Mouse (Mus musculus) thymus, adult 2 months (tissue): ENCODE data around the gene Zfp428. TPM values are rescaled to one million over a fixed set of nuclear protein-coding genes. Genes with fewer than 3 reads are reported as not detected.

Source experiments
- DNase-seq: peaks from one replicate; pipeline ENCODE4 v3.0.0; 2021
- H3K27ac ChIP-seq: fragments of 200-500 bp; 2 replicates; pipeline ENCODE4 v1.5.1; 2012; ENCODE audit warnings: low read length, control low read depth; ENCODE audit not compliant: control insufficient read depth, insufficient read depth
- H3K27me3 ChIP-seq: fragments of 200-500 bp; 2 replicates; pipeline ENCODE4 v1.6.1; 2012; ENCODE audit warnings: mild to moderate bottlenecking, low read length, moderate library complexity, mixed read lengths; ENCODE audit not compliant: control insufficient read depth, insufficient read depth
- H3K36me3 ChIP-seq: fragments of 200-500 bp; 2 replicates; pipeline ENCODE4 v1.6.1; 2012; ENCODE audit warnings: mild to moderate bottlenecking, low read length, moderate library complexity; ENCODE audit not compliant: control insufficient read depth, insufficient read depth
- H3K4me1 ChIP-seq: fragments of 200-500 bp; replicated peaks from 2 replicates; pipeline ENCODE4 v1.6.1; 2012; ENCODE audit warnings: low read length; ENCODE audit not compliant: control insufficient read depth, insufficient read depth
- H3K4me3 ChIP-seq: fragments of 200-500 bp; 2 replicates; pipeline ENCODE4 v1.5.1; 2012; ENCODE audit warnings: mild to moderate bottlenecking, low read length, control low read depth, moderate library complexity; ENCODE audit not compliant: control insufficient read depth, insufficient read depth
- CTCF ChIP-seq: fragments of 200-500 bp; IDR thresholded peaks from 2 replicates; pipeline ENCODE4 v1.5.1; 2012; ENCODE audit warnings: mild to moderate bottlenecking, control low read depth, low read length, moderate library complexity, borderline replicate concordance; ENCODE audit not compliant: control insufficient read depth, poor library complexity, insufficient read depth; ENCODE audit errors: extremely low read depth
- POLR2A ChIP-seq: fragments of 200-500 bp; IDR thresholded peaks from 2 replicates; pipeline ENCODE4 v1.6.1; 2012; ENCODE audit warnings: mild to moderate bottlenecking, low read length, control low read depth, moderate library complexity; ENCODE audit not compliant: control insufficient read depth, poor library complexity, insufficient read depth; ENCODE audit errors: extremely low read depth
- WGBS: fragments of 180-500 bp; shearing (Covaris S2); methylation state at CpG from one replicate; pipeline ENCODE4 v1.1.7; 2018; 5-methylcytosine and 5-hydroxymethylcytosine counted together
- polyA plus RNA-seq: library from polyadenylated mRNA; depleted of rRNA; stranded (reverse); fragments of >200 nt; gene quantifications from 2 replicates; pipeline ENCODE4 v1.2.3, GENCODE M21; 2012

The Zfp428 gene
- polyA plus RNA-seq, 1 experiment = 14.4 TPM

DNA sequence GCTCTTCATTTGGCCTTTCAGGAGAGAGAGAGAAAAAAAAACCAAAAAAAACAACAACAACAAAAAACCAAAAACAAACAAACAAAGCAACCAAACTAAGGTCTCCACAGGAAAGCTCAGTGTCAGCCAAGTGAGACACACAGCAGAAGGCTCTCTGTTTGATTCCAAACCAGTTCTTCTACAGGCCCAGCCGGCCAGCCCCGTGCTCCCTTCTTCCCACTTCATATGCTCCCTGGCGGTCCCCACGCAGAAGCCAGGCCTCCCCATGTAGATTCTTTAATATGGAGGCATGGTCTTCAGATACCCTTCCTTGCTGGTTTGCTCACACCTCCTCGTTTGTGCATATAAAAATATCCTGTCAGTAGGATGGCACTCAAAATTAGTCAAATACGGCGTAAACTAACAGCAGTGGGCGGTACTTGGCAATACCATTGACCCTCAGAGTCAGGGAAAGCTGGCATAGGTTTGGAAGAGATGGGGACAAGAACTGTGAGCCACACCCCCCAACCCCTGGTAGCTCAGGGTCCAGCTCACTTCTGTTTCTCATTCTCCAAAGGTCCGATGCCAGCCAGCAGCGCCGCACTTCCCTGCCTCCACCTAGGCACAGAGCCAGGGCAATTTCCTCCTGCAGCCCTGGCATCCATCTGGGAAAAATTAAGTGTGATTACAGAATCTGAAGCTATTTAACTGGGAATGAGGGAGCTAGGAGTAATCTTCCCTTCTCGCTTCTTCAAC, 19.0 kb downstream of the Zfp428 start:
- H3K27me3 ChIP-seq = no peaks in the 10 kb centered on the region
- TF ChIP-seq CTCF (no peak), POLR2A (no peak)
- H3K36me3 ChIP-seq = no peaks in the 10 kb centered on the region
- H3K27ac ChIP-seq = no peak overlapping the region
- DNase-seq = no peak
- H3K4me1 ChIP-seq = peaks cover 6% of the 10 kb centered on the region
- H3K4me3 ChIP-seq = no peak overlapping the region
- 94% methylated on average over 12 of the region's 12 CpGs for WGBS

DNA sequence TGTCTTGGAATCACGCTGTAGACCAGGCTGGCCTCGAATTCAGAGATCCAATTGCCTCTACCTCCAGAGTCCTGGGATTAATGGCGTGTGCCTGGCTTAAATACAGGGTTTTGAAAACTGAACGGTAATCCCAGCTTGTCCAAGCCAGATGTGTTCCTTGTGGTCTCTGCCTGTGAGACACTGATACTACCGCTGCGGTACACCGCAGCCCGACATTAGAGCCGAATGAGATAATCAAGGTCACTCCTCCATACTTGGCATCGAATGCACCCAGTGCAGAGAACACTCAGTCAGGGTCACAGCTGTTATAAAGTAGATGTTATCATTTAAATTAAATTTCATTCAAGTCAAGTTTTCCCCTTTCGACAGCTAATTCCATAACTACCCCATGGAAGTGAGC, 22.1 kb downstream of the Zfp428 start:
- Histone ChIP-seq H3K4me3 (no peak overlapping the region), H3K36me3 (peaks cover 4% of the 10 kb centered on the region; the same call in 1 of the 2 replicates), H3K27ac (no peak overlapping the region), H3K27me3 (no peaks in the 10 kb centered on the region), H3K4me1 (peaks cover 21% of the 10 kb centered on the region)
- TF ChIP-seq CTCF (no peak), POLR2A (no peak)
- no peak for DNase-seq
- 98% methylated on average over 11 of the region's 11 CpGs for WGBS

DNA sequence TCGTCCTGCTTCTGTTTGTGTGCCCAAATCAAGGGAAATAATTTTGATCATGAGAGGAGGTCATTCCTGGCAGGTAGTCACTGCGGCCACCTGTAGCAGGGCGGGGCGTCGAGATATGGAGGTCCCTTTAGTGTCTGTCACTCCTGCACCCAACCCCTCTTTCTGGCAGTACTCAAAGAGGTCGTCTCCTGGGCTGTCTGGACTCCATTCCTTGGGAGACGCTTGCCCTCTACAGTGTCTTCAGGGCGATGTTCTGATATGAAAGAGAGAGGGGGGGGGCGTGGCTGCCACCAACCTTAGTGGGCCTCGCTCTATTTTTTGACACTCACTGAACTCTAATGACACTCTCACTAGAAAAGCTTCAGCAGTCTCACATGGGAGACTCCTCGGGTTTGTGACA, 22.8 kb downstream of the Zfp428 start:
- Histone ChIP-seq H3K4me1 (peaks cover 21% of the 10 kb centered on the region), H3K27me3 (no peaks in the 10 kb centered on the region), H3K27ac (no peak overlapping the region), H3K4me3 (peak overlapping the region; percentile 70), H3K36me3 (peaks cover 7% of the 10 kb centered on the region; the same call in 1 of the 2 replicates)
- DNase-seq = no peak
- 60% methylated on average over 11 of the region's 11 CpGs for WGBS
- no peak for TF ChIP-seq POLR2A
- no peak for TF ChIP-seq CTCF

DNA sequence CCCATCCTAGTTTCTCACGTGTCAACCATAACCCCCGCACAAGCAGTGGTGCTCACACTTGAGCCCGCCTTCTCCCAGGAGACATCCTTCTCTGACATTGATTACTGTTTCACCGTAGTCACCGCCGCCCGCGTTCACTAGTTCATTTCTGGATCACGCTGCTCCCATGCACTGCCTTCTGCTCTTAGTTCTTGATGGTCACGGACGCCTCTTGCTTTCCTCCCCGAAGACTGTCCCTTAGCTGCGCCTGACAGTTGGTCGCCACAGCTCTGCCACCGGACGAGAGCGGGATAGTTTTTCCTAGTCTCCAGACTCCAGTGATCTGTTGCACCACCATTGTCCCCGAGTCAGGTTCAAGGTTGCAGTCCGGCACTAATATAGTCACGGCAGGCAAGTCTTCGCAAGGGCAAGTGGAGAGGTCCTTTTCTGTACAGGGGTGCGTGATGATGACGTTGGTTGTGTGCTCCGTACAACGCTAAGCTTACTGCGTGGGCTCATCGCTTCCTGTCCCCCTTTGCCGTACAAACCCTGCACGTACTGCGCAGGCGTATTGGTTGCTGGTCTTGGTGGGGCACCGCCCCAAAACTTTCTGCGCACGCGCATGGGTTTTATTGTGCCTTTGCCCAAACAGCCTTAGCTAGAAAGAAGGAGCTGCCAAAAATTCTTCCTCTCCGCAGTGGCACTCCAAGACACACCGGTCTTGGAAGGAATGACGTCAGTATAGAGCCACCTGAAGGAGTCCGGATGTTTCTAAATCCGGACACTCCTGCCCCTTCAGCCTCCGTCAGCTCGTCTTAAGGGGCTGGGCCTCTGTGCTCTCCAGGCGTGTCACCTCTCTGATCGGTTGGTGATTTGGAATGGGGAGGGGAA, 23.5 kb downstream of the Zfp428 start, which contains the start of gene Irgq:
Gene Irgq, plus strand, starts transcription at position 628 of the 870 bp plus-strand sequence.
- Histone ChIP-seq H3K27me3 (no peaks in the 10 kb centered on the region), H3K4me3 (peak within 1 kb of the TSS; percentile 70), H3K27ac (peak within 1 kb of the TSS; percentile 54; the same call in 1 of the 2 replicates), H3K4me1 (peaks cover 21% of the 10 kb centered on the region), H3K36me3 (peaks cover 7% of the 10 kb centered on the region; the same call in 1 of the 2 replicates)
- peak; percentile 97 for DNase-seq
- peak; percentile 11; the same call in 1 of the 2 replicates for TF ChIP-seq CTCF
- 0 out of 2 replicates have a peak, but pooled peaks have one; percentile 56 for TF ChIP-seq POLR2A
- under 1% methylated on average over 44 of the region's 44 CpGs for WGBS

DNA sequence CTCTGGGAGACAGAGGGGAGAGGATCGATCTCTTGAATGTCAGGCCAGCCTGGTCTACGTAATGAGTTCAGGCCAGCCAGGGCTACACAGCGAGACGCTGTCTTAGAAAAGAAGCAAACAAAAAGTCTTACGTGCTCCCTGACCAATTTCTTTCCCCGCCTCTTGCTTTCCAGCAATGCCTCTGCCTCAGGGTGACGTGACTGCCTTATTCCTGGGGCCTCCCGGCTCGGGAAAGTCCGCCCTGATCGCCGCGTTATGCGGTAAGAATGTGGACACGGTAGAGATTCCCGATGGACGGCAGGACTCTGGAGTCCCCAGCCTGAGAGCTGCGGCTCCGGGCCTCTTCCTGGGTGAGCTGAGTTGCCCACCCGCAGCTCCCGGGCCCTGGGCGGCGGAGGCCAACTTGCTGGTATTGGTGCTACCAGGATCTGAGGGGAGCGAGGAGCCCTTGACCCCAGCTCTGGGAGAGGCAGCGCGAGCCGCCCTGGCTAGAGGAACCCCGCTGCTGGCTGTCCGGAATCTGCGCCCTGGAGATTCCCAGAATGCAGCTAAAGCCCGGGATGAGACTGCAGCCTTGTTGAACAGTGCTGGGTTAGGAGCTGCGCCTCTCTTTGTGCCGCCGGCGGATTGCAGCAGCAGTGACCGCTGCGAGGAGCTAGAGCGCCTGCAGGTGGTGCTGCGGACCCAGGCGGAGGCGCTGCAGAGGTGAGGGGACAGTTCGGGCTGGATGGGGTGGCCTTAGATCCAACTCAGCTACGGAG, 24.6 kb downstream of the Zfp428 start:
- H3K4me3 ChIP-seq = peak overlapping the region; percentile 70
- TF ChIP-seq CTCF (peak; percentile 70; the same call in 1 of the 2 replicates), POLR2A (peak; percentile 38; the same call in 1 of the 2 replicates)
- DNase-seq = peak; percentile 76
- H3K4me1 ChIP-seq = peaks cover 21% of the 10 kb centered on the region
- 3% methylated on average over 43 of the region's 43 CpGs for WGBS
- H3K36me3 ChIP-seq = peaks cover 7% of the 10 kb centered on the region; the same call in 1 of the 2 replicates
- H3K27me3 ChIP-seq = no peaks in the 10 kb centered on the region
- H3K27ac ChIP-seq = peak overlapping the region; percentile 4; the same call in 1 of the 2 replicates
